Mouse (Mus musculus): ENCODE data around the gene Fxr2. TPM values are rescaled to one million over a fixed set of nuclear protein-coding genes. Genes with fewer than 3 reads are reported as not detected.

Gene Fxr2
- 22.6 and 23.0 TPM in 2 replicates for polyA plus RNA-seq (2014; fragmentation: Nextera tagmentation; extraction: Ambion mirVana)

DNA sequence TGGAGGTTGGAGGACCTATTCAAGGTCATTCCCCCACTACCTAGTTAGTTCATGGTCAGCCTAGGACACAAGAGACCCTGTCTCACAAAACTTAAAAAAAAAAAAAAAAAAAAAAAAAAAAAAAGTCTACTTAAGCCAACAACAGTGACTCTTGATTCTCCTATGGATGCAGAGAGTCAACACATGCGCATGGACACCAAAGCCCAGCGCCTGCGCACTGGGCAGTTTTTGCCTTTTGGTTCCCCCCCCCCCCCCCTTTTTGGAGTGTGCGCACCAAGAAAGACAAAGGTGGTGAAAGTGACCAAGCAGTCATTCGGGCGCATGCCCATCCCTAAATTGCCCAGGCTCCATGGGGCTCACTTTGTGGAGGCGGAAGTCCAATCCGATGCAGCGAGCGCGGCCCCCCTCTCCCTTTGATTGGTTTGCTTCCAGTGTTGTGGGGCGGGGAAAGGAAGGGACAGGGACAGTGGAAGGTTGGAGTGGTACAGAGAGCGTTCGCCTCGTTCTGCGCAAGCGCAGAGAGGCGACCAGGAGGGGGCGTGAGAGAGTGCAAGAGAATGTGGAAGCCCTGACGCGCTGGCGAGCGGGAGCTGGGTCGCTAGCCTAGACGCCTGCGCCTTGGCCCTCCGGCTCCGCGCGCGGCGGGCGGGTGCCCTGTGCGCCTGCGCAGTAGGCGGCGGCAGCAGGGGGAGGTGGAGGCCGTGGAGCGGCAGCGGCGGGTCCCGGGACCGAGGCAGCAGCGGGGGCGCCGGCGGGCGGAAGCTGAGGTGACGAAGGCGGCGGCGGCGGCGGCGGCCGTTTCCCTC is at the start of gene Fxr2:
Gene Fxr2, plus strand, starts transcription at position 707 of the 806 bp plus-strand sequence.
- no peaks in the 10 kb centered on the region for H3K27me3 ChIP-seq (replicated peaks; ENCODE audit: control insufficient read depth, insufficient read depth, low read length)
- peak; percentile 97 for ATAC-seq (replicated peaks; ENCODE audit: low FRiP score, low TSS enrichment, low read depth)
- no peaks in the 10 kb centered on the region for H3K9me3 ChIP-seq (ENCODE audit: control insufficient read depth, low read length)
- peaks cover 3% of the 10 kb centered on the region; the same call in 1 of the 2 replicates for H3K36me3 ChIP-seq (ENCODE audit: control insufficient read depth, insufficient read depth, low read length)
- under 1% methylated on average over 52 of the region's 56 CpGs for WGBS
- H3K9ac ChIP-seq (ENCODE audit: low read length) = peak within 1 kb of the TSS; percentile 94
- peak; percentile 100 for DNase-seq (ENCODE audit: low spot score)
- peak within 1 kb of the TSS; percentile 93 for H3K27ac ChIP-seq (ENCODE audit: low read depth)
- peaks cover 24% of the 10 kb centered on the region for H3K4me1 ChIP-seq (replicated peaks; ENCODE audit: control insufficient read depth, insufficient read depth, low read length)
- H3K4me2 ChIP-seq (ENCODE audit: low read length) = peak within 1 kb of the TSS; percentile 84
- peak within 1 kb of the TSS; percentile 88 for H3K4me3 ChIP-seq (ENCODE audit: low read depth, low read length)

- ATAC-seq (replicated peaks; ENCODE audit: low FRiP score, low TSS enrichment, low read depth) (no peak), DNase-seq (ENCODE audit: low spot score) (no peak)
- Histone ChIP-seq H3K27ac (ENCODE audit: low read depth) (no peak overlapping the region), H3K4me2 (ENCODE audit: low read length) (no peak overlapping the region), H3K36me3 (ENCODE audit: control insufficient read depth, insufficient read depth, low read length) (peaks cover 26% of the 10 kb centered on the region), H3K4me1 (replicated peaks; ENCODE audit: control insufficient read depth, insufficient read depth, low read length) (peaks cover 6% of the 10 kb centered on the region; the same call in 1 of the 2 replicates), H3K9ac (ENCODE audit: low read length) (no peak overlapping the region), H3K27me3 (replicated peaks; ENCODE audit: control insufficient read depth, insufficient read depth, low read length) (no peaks in the 10 kb centered on the region), H3K4me3 (ENCODE audit: low read depth, low read length) (no peak overlapping the region), H3K9me3 (ENCODE audit: control insufficient read depth, low read length) (no peaks in the 10 kb centered on the region)
- WGBS = 81% methylated on average over 7 of the region's 7 CpGs
Observed at GRCm38 (mm10) chr11:69584008-69584407, 48.8 kb upstream of the Fxr2 start.

GRCm38 (mm10) chr11:69584937-69585336 is 47.9 kb upstream of the Fxr2 start:
- H3K4me1 ChIP-seq (replicated peaks; ENCODE audit: control insufficient read depth, insufficient read depth, low read length) = peaks cover 6% of the 10 kb centered on the region; the same call in 1 of the 2 replicates
- H3K27me3 ChIP-seq (replicated peaks; ENCODE audit: control insufficient read depth, insufficient read depth, low read length) = no peaks in the 10 kb centered on the region
- H3K4me3 ChIP-seq (ENCODE audit: low read depth, low read length) = no peak overlapping the region
- 95% methylated on average over 13 of the region's 13 CpGs for WGBS
- H3K4me2 ChIP-seq (ENCODE audit: low read length) = no peak overlapping the region
- H3K9me3 ChIP-seq (ENCODE audit: control insufficient read depth, low read length) = no peaks in the 10 kb centered on the region
- no peak overlapping the region for H3K27ac ChIP-seq (ENCODE audit: low read depth)
- peaks cover 35% of the 10 kb centered on the region for H3K36me3 ChIP-seq (ENCODE audit: control insufficient read depth, insufficient read depth, low read length)
- DNase-seq (ENCODE audit: low spot score) (no peak), ATAC-seq (replicated peaks; ENCODE audit: low FRiP score, low TSS enrichment, low read depth) (no peak)
- H3K9ac ChIP-seq (ENCODE audit: low read length) = no peak overlapping the region

DNA sequence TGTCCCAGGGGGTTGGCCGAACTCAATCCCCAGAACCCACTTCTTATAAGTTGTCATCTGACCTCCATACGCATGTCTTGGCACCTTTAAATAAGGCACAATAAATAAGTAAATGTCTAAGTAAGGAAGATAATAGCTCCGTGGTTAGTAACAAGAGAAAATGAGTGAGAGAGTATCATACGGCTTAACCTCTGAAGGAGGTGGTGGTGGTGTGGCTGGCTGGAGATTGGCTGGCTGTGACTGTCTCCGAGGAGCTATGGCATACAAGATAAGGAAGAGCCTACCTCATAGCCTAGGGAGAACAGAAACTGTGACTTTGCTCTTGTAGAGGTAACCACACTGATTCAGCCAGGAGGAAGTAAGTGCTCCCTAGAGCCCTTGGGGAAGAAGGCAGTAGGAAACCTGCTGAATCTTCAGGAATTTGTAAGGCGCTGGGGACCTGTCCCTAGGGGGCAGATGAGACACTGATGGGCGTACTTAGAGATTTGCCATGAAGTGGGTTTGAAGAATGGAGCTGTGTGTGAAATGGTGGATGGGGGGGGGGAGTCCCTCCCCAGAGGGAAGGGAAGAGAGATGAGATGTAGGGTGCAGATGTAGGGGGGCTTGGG is 47.0 kb upstream of the Fxr2 start:
- no peak overlapping the region for H3K9ac ChIP-seq (ENCODE audit: low read length)
- no peak overlapping the region for H3K27ac ChIP-seq (ENCODE audit: low read depth)
- DNase-seq (ENCODE audit: low spot score) = no peak
- no peaks in the 10 kb centered on the region for H3K9me3 ChIP-seq (ENCODE audit: control insufficient read depth, low read length)
- H3K36me3 ChIP-seq (ENCODE audit: control insufficient read depth, insufficient read depth, low read length) = peaks cover 44% of the 10 kb centered on the region
- no peak for ATAC-seq (replicated peaks; ENCODE audit: low FRiP score, low TSS enrichment, low read depth)
- no peak overlapping the region for H3K4me3 ChIP-seq (ENCODE audit: low read depth, low read length)
- peaks cover 6% of the 10 kb centered on the region; the same call in 1 of the 2 replicates for H3K4me1 ChIP-seq (replicated peaks; ENCODE audit: control insufficient read depth, insufficient read depth, low read length)
- H3K27me3 ChIP-seq (replicated peaks; ENCODE audit: control insufficient read depth, insufficient read depth, low read length) = no peaks in the 10 kb centered on the region
- WGBS = 81% methylated on average over 7 of the region's 7 CpGs
- H3K4me2 ChIP-seq (ENCODE audit: low read length) = no peak overlapping the region

DNA sequence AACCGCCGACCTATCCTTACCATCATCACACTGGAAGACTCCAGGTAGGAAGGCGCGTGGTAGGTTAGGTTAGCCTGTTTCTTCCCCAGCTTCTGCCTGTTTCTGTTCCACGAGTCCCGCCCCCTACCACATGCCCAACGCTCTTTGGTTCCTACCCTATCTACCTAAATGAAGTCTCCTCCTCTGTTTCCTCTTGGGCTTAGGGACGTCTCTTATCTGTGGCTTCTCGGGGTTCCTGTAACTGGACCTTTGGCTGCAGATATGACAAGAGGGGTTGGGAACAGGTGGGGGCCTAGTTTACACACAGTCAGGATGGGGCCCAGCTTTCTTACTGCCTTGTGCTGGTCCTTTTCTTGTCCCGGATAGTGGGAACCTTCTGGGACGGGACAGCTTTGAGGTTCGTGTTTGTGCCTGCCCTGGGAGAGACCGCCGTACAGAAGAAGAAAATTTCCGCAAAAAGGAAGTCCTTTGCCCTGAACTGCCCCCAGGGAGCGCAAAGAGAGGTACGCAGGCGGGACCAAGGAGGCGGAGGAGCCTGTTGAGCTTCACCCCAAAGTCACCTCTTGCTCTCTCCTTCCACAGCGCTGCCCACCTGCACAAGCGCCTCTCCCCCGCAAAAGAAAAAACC is 43.5 kb upstream of the Fxr2 start:
- ATAC-seq (replicated peaks; ENCODE audit: low FRiP score, low TSS enrichment, low read depth) (no peak), DNase-seq (ENCODE audit: low spot score) (no peak)
- Histone ChIP-seq H3K4me2 (ENCODE audit: low read length) (no peak overlapping the region), H3K4me1 (replicated peaks; ENCODE audit: control insufficient read depth, insufficient read depth, low read length) (no peaks in the 10 kb centered on the region), H3K36me3 (ENCODE audit: control insufficient read depth, insufficient read depth, low read length) (peaks cover 70% of the 10 kb centered on the region), H3K27me3 (replicated peaks; ENCODE audit: control insufficient read depth, insufficient read depth, low read length) (no peaks in the 10 kb centered on the region), H3K9me3 (ENCODE audit: control insufficient read depth, low read length) (no peaks in the 10 kb centered on the region), H3K27ac (ENCODE audit: low read depth) (no peak overlapping the region), H3K9ac (ENCODE audit: low read length) (no peak overlapping the region), H3K4me3 (ENCODE audit: low read depth, low read length) (no peak overlapping the region)
- WGBS = 91% methylated on average over 22 of the region's 22 CpGs

- H3K4me2 ChIP-seq (ENCODE audit: low read length) = no peak overlapping the region
- WGBS = 94% methylated on average over 8 of the region's 8 CpGs
- ATAC-seq (replicated peaks; ENCODE audit: low FRiP score, low TSS enrichment, low read depth) (no peak), DNase-seq (ENCODE audit: low spot score) (no peak)
- no peak overlapping the region for H3K9ac ChIP-seq (ENCODE audit: low read length)
- H3K4me1 ChIP-seq (replicated peaks; ENCODE audit: control insufficient read depth, insufficient read depth, low read length) = no peaks in the 10 kb centered on the region
- no peak overlapping the region for H3K4me3 ChIP-seq (ENCODE audit: low read depth, low read length)
- no peaks in the 10 kb centered on the region for H3K27me3 ChIP-seq (replicated peaks; ENCODE audit: control insufficient read depth, insufficient read depth, low read length)
- no peak overlapping the region for H3K27ac ChIP-seq (ENCODE audit: low read depth)
- no peaks in the 10 kb centered on the region for H3K9me3 ChIP-seq (ENCODE audit: control insufficient read depth, low read length)
- H3K36me3 ChIP-seq (ENCODE audit: control insufficient read depth, insufficient read depth, low read length) = peaks cover 74% of the 10 kb centered on the region
Observed at GRCm38 (mm10) chr11:69590622-69591021, 42.2 kb upstream of the Fxr2 start.

DNA sequence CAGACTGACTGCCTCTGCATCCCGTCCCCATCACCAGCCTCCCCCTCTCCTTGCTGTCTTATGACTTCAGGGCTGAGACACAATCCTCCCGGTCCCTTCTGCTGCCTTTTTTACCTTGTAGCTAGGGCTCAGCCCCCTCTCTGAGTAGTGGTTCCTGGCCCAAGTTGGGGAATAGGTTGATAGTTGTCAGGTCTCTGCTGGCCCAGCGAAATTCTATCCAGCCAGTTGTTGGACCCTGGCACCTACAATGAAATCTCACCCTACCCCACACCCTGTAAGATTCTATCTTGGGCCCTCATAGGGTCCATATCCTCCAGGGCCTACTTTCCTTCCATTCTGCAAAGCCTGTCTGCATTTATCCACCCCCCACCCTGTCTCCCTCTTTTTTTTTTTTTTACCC is 41.4 kb upstream of the Fxr2 start:
- 92% methylated on average over 3 of the region's 3 CpGs for WGBS
- Histone ChIP-seq H3K9me3 (ENCODE audit: control insufficient read depth, low read length) (no peaks in the 10 kb centered on the region), H3K36me3 (ENCODE audit: control insufficient read depth, insufficient read depth, low read length) (peaks cover 74% of the 10 kb centered on the region)

GRCm38 (mm10) chr11:69591899-69592637 is 40.7 kb upstream of the Fxr2 start:
- Histone ChIP-seq H3K9me3 (ENCODE audit: control insufficient read depth, low read length) (no peaks in the 10 kb centered on the region), H3K4me1 (replicated peaks; ENCODE audit: control insufficient read depth, insufficient read depth, low read length) (no peaks in the 10 kb centered on the region), H3K4me3 (ENCODE audit: low read depth, low read length) (no peak overlapping the region), H3K36me3 (ENCODE audit: control insufficient read depth, insufficient read depth, low read length) (peaks cover 68% of the 10 kb centered on the region), H3K27me3 (replicated peaks; ENCODE audit: control insufficient read depth, insufficient read depth, low read length) (no peaks in the 10 kb centered on the region), H3K4me2 (ENCODE audit: low read length) (no peak overlapping the region), H3K9ac (ENCODE audit: low read length) (no peak overlapping the region), H3K27ac (ENCODE audit: low read depth) (no peak overlapping the region)
- DNase-seq (ENCODE audit: low spot score) (no peak), ATAC-seq (replicated peaks; ENCODE audit: low FRiP score, low TSS enrichment, low read depth) (no peak)
- WGBS = 84% methylated on average over 7 of the region's 7 CpGs

More for the DNA sequence above, 41.4 kb upstream of the Fxr2 start:
- no peak overlapping the region for H3K4me2 ChIP-seq (ENCODE audit: low read length)
- H3K4me1 ChIP-seq (replicated peaks; ENCODE audit: control insufficient read depth, insufficient read depth, low read length) = no peaks in the 10 kb centered on the region
- H3K4me3 ChIP-seq (ENCODE audit: low read depth, low read length) = no peak overlapping the region
- no peak for DNase-seq (ENCODE audit: low spot score)
- no peaks in the 10 kb centered on the region for H3K27me3 ChIP-seq (replicated peaks; ENCODE audit: control insufficient read depth, insufficient read depth, low read length)
- ATAC-seq (replicated peaks; ENCODE audit: low FRiP score, low TSS enrichment, low read depth) = no peak
- H3K9ac ChIP-seq (ENCODE audit: low read length) = no peak overlapping the region
- H3K27ac ChIP-seq (ENCODE audit: low read depth) = no peak overlapping the region

All from intestine, embryonic 14.5 days (tissue).